Mouse (Mus musculus) bone marrow, adult 2 months (tissue): ENCODE data around the gene Slc6a16. TPM values are rescaled to one million over a fixed set of nuclear protein-coding genes. Genes with fewer than 3 reads are reported as not detected.
A peak's percentile ranks its signal among the peaks of the same experiment; 100 is the strongest.

Source experiments
- H3K27ac ChIP-seq: fragments of 200-500 bp; 2 replicates; pipeline ENCODE4 v1.5.1; 2012; ENCODE audit warnings: low read depth, mild to moderate bottlenecking, control low read depth, inconsistent platforms, low read length; ENCODE audit not compliant: control insufficient read depth, poor library complexity, insufficient read depth
- H3K4me1 ChIP-seq: fragments of 200-500 bp; 2 replicates; pipeline ENCODE4 v1.6.1; 2011; ENCODE audit warnings: low read length; ENCODE audit not compliant: control insufficient read depth, insufficient read depth
- H3K4me3 ChIP-seq: fragments of 200-500 bp; replicated peaks from 2 replicates; pipeline ENCODE3; 2011; ENCODE audit warnings: mild to moderate bottlenecking, low read depth, low read length, control low read depth; ENCODE audit not compliant: control insufficient read depth
- CTCF ChIP-seq: fragments of 200-500 bp; IDR thresholded peaks from 2 replicates; pipeline ENCODE4 v1.5.1; 2011; ENCODE audit warnings: low read length, control low read depth; ENCODE audit not compliant: control insufficient read depth, insufficient read depth
- POLR2A ChIP-seq: fragments of 200-500 bp; IDR thresholded peaks from 2 replicates; pipeline ENCODE4 v1.6.1; 2011; ENCODE audit warnings: low read depth, mild to moderate bottlenecking, control low read depth, low read length, borderline replicate concordance; ENCODE audit not compliant: control insufficient read depth
- WGBS: fragments of 180-500 bp; shearing (Covaris S2); methylation state at CpG from one replicate; pipeline ENCODE4 v1.1.7; 2018; 5-methylcytosine and 5-hydroxymethylcytosine counted together
- polyA plus RNA-seq: library from polyadenylated mRNA; stranded (reverse); fragments of >200 nt; gene quantifications from 2 replicates; pipeline ENCODE4 v1.2.4, GENCODE M21; 2011; ENCODE audit warnings: low replicate concordance; ENCODE audit not compliant: missing spikeins, insufficient read depth, insufficient read length

Slc6a16 gene
- polyA plus RNA-seq, 1 experiment, result not detected

- 92% methylated on average over 18 of the region's 18 CpGs for WGBS
- TF ChIP-seq POLR2A, result no peak
- TF ChIP-seq CTCF, result no peak
- no peak overlapping the region for H3K4me3 ChIP-seq
Observed at GRCm38 (mm10) chr7:45228548-45228947, 12.3 kb upstream of the Slc6a16 start.

DNA sequence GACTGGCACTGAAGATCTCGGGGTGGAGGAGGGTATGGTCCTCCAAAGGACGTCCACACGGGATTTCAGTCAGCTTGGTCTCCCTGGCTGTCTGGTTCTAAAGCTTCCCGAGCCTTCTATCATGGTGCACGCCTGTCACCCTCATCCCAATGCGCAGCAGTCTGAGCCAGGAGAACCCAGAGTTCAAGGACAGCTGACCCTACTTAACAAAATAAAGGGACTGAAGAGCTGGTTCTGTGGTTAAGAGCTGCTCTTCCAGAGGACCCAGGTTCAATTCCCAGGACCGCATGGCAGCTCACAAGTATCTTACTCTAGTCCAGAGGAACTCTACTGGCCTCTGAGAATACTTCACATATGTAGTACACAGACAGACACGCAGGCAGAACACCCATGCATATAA is 11.8 kb upstream of the Slc6a16 start:
- 84% methylated on average over 8 of the region's 8 CpGs for WGBS
- Histone ChIP-seq H3K4me3 (no peak overlapping the region), H3K27ac (no peak overlapping the region), H3K4me1 (no peaks in the 10 kb centered on the region; the same call in 1 of the 2 replicates)
- no peak for TF ChIP-seq POLR2A
- TF ChIP-seq CTCF, result no peak

More at GRCm38 (mm10) chr7:45228548-45228947, 12.3 kb upstream of the Slc6a16 start:
- H3K27ac ChIP-seq, result no peak overlapping the region
- no peaks in the 10 kb centered on the region; the same call in 1 of the 2 replicates for H3K4me1 ChIP-seq

DNA sequence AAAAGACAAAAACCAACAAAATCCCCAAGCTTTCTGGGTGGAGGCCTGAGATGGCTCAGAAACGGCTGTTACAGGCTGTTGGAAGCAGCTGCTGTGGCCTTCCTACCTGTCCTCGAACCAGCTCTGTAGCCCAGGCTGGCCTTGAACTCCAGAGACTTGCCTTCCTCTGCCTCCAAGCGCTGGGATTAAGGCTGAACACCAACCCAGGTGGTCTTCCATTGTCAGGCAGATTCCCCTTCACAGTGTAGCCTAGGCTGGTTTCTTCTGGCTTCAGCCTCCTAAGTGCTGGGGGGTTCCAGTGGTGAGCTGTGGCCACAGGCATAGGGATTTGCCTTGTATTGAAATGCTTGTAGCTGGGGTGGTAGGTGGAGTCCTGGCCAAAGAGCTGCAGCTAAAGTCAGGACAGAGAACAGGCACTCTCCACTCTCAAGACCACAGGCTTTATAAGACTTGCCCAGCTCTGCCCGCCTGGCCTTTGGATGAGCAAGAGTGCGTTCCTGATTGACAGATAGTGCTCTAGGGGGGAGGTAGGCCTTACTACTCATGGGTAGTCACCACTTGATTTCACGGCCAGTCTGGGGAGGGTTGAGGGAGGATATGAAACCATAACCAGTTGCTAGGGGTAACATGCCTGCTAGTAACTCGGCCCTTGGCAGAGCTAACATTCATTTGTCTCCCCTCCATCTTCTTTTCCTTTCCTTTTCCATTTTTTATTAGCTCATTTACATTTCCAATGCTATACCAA is 11.3 kb upstream of the Slc6a16 start:
- H3K27ac ChIP-seq, result no peak overlapping the region
- WGBS, result 65% methylated on average over 7 of the region's 7 CpGs
- H3K4me3 ChIP-seq, result no peak overlapping the region
- TF ChIP-seq POLR2A (no peak), CTCF (no peak)
- H3K4me1 ChIP-seq, result no peaks in the 10 kb centered on the region; the same call in 1 of the 2 replicates

- Histone ChIP-seq H3K27ac (no peak overlapping the region), H3K4me1 (peaks cover 3% of the 10 kb centered on the region; the same call in 1 of the 2 replicates), H3K4me3 (no peak overlapping the region)
- WGBS, result 74% methylated on average over 12 of the region's 12 CpGs
- TF ChIP-seq POLR2A (no peak; the same call in 1 of the 2 replicates), CTCF (no peak)
Observed at GRCm38 (mm10) chr7:45231192-45231591, 9.7 kb upstream of the Slc6a16 start.

DNA sequence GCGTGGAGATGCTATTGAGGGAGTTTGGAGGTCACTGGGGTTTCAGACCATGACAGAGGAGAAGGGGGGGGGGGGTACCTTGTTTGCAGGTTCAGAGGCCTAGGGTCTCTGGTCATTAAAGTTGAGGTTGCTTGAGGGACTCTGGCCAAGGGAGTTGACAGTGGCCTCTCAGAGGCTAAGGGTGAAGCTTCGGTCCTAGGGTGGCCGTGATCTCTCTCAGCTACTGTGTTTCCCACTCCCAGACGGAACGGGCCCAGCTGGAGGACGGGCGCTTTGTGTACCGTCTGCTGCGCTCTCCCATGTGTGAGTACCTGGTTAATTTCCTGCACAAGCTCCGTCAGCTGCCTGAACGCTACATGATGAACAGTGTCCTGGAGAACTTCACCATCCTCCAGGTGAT is 8.9 kb upstream of the Slc6a16 start:
- TF ChIP-seq CTCF (no peak), POLR2A (no peak)

DNA sequence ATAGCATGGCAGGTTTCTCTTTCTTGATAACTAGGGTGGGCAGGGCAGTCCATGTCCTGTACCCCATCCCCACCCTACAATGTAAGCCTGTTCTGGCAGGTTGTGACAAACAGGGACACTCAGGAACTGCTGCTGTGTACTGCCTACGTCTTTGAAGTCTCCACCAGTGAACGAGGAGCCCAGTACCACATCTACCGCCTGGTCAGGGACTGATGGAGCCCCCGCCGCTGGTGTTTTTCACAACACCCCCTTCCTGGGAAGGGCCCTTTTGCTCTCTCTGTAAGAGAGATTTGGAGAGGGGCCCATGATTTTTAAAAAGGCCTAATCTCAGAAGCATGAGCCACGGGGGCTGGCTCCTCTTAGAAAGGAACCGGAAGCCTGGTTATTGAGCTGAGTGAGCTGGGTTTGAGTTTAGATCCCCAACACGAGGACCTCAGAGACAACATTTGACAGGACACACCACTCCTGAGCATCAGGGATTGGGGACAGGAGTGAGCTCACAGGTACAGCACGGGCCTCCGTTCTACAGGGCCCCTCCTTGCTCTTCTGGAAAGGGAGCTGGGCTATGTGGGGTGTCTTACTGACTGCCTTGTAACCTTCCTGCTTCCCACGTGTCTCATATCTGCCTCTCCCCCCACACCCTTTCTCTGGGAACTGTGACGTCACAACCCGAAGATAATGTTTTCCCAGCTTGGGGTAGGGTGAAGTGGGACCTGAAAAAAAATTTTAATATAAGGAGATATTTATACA is 8.0 kb upstream of the Slc6a16 start:
- TF ChIP-seq CTCF (no peak), POLR2A (no peak)
- Histone ChIP-seq H3K4me1 (peaks cover 3% of the 10 kb centered on the region; the same call in 1 of the 2 replicates), H3K27ac (no peak overlapping the region), H3K4me3 (no peak overlapping the region)
- 63% methylated on average over 13 of the region's 13 CpGs for WGBS

More for the DNA sequence above, 8.9 kb upstream of the Slc6a16 start:
- H3K4me1 ChIP-seq, result peaks cover 3% of the 10 kb centered on the region; the same call in 1 of the 2 replicates
- 87% methylated on average over 11 of the region's 11 CpGs for WGBS
- no peak overlapping the region for H3K27ac ChIP-seq
- H3K4me3 ChIP-seq, result no peak overlapping the region

DNA sequence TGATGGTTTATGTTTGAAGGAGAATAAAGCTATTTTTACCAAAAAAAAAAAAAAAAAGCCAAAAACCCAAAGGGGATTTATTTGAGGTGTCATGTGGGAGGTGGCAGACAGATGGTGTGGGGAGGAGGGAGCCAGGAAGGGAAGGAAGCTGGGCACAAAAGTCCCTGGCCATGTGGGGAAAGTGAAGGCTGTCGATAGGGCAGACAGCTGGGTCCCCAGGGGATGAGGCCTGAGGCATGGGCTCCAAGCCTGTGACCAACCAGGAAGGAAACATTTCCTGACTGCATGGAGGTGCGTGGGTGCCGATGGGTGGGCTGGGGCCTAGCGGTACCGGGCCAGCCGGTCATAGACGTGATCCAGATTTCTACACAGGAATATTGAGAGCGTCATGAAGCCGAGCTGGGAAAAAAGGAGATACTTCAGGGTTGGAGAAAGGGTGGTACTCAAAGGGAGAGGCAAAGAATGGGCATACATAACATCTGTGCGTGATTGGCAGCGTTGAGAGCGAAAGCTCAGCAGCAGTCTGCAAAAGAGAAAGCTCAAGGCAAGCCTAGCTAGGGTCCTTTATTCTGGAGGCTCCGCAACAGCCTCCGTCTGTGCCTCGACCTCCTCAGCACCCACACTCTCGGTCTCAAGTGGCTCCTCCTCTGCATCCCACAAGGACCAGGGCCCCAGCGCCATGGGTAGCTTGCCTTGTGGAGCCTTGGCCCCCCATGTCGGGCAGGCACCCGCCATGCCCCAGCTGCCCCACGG is 7.1 kb upstream of the Slc6a16 start:
- H3K4me1 ChIP-seq, result peaks cover 3% of the 10 kb centered on the region; the same call in 1 of the 2 replicates
- H3K27ac ChIP-seq, result peak overlapping the region; percentile 18; the same call in 1 of the 2 replicates
- H3K4me3 ChIP-seq, result no peak overlapping the region
- 48% methylated on average over 20 of the region's 20 CpGs for WGBS
- TF ChIP-seq CTCF, result no peak
- TF ChIP-seq POLR2A, result no peak

DNA sequence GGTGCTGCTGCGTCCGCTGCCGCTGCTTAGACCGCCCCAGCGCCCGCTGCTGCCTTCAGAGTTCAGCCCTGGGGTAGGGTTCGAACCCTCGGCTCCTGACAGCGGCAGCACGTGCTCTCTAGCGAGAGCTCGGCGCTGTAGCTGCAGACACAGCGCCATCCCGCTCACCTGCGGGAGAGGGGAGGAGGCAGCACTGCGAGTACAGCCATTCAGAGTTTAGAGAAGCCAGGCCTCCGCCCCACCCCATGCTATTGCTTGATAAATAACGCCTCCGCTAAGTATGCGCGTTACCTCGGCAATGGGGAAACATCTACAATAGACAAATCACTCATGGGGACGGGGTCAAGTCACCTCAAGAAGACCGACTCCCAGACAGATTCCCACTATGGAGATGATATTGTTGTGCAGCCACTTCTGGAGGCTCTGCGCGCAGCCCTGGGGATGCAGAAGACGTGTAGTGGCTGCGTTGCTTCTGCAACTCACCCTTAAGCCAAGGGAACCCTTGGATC is 6.5 kb upstream of the Slc6a16 start:
- Histone ChIP-seq H3K4me1 (peaks cover 3% of the 10 kb centered on the region; the same call in 1 of the 2 replicates), H3K4me3 (no peak overlapping the region), H3K27ac (peak overlapping the region; percentile 18; the same call in 1 of the 2 replicates)
- TF ChIP-seq POLR2A (no peak; the same call in 1 of the 2 replicates), CTCF (no peak)
- 85% methylated on average over 29 of the region's 29 CpGs for WGBS
